In the genomic region with DNA sequence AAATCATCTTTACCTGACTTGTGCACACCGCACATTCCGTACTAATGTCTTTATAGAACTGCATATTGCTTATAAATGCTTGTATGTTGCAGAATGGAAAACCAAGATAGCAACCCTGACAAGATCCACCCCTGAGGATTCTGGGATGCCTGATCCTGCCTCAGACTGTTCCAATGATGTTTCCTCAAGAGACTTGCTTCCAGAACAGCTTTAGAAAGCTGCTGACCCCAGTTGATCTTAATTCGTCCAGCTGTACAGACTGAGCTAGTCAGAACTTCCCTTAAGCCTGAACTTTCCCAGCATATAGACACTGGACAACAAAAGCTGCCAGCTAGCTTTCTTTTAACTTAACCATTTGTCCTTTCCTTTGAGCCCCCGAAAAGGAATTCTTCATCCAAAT, we compare ENCODE assay signal across 18 mouse cellular contexts. TPM values are rescaled to one million over a fixed set of nuclear protein-coding genes. Genes with fewer than 3 reads are reported as not detected.
"Had no signal": no experiment of that assay in that cellular context is flagged by ENCODE, and none has a peak within 500 bp of the region (broad histone marks: within the 10 kb centered on the region; RNA-seq: fewer than 3 reads in every experiment).

No protein-coding gene starts in this region.

- H3K4me3 ChIP-seq: limb, embryonic 12.5 days; limb, embryonic 15.5 days; midbrain, embryonic 13.5 days; neural tube, embryonic 12.5 days; neural tube, embryonic 15.5 days had no signal

- H3K9ac ChIP-seq: limb, embryonic 12.5 days; limb, embryonic 15.5 days; liver, embryonic 14.5 days; liver, postnatal 0 days; lung, embryonic 14.5 days; midbrain, embryonic 13.5 days; neural tube, embryonic 12.5 days; neural tube, embryonic 15.5 days had no signal

- ATAC-seq: liver, postnatal 0 days; lung, postnatal 0 days; midbrain, embryonic 13.5 days had no signal

- H3K36me3 ChIP-seq: limb, embryonic 12.5 days; limb, embryonic 15.5 days; midbrain, embryonic 13.5 days; neural tube, embryonic 12.5 days; neural tube, embryonic 15.5 days had no signal

- H3K27ac ChIP-seq: limb, embryonic 12.5 days; limb, embryonic 15.5 days; liver, embryonic 14.5 days; macrophage; midbrain, embryonic 13.5 days; neural tube, embryonic 12.5 days; neural tube, embryonic 15.5 days had no signal

- DNase-seq: kidney, postnatal 14 days; kidney, postnatal 4 days; left cerebral cortex, postnatal 4 days; liver, postnatal 0 days; lung, embryonic 14.5 days; right cerebral cortex, adult 18-20 months; right cerebral cortex, postnatal 14 days; thymus, adult 18-20 months; thymus, postnatal 36 days had no signal

- H3K27me3 ChIP-seq: limb, embryonic 12.5 days; limb, embryonic 15.5 days; midbrain, embryonic 13.5 days; neural tube, embryonic 12.5 days; neural tube, embryonic 15.5 days had no signal

- H3K9me3 ChIP-seq: limb, embryonic 12.5 days; limb, embryonic 15.5 days; midbrain, embryonic 13.5 days; neural tube, embryonic 12.5 days; neural tube, embryonic 15.5 days had no signal

- H3K4me2 ChIP-seq: limb, embryonic 12.5 days; limb, embryonic 15.5 days; liver, embryonic 11.5 days; lung, embryonic 14.5 days; midbrain, embryonic 13.5 days; neural tube, embryonic 12.5 days; neural tube, embryonic 15.5 days had no signal

RNA-seq across cellular contexts. Expression of a gene that starts 44.3 kb away (rescaled TPM):
- polyA plus RNA-seq: limb, embryonic 12.5 days had no signal
